Mouse (Mus musculus) heart, postnatal 0 days (tissue): ENCODE measurements at regions not wholly inside any gene's neighbourhood (a gene's known extent, or its start where the extent isn't known, plus 50 kb on each side); places are given as distances from the start of the nearest gene placed in this dataset.
A peak's percentile ranks its signal among the peaks of the same experiment; 100 is the strongest.

Experiments
- ATAC-seq: fragments of 200-750 bp; cut with Nextera tagmentation; 2 replicates; pipeline ENCODE4 v1.8.0; 2017; ENCODE audit warnings: low read depth, moderate number of reproducible peaks, moderate library complexity; ENCODE audit not compliant: insufficient read depth
- DNase-seq: peaks from one replicate; pipeline ENCODE4 v3.0.0-alpha.2; 2016; ENCODE audit warnings: low spot score
- H3K27ac ChIP-seq: fragments of 300-500 bp; sonication (generic); 2 replicates; pipeline ENCODE4 v1.5.1; 2014; ENCODE audit warnings: low read depth, mild to moderate bottlenecking
- H3K27me3 ChIP-seq: fragments of 300-500 bp; sonication (generic); 2 replicates; pipeline ENCODE4 v1.6.1; 2014; ENCODE audit warnings: low read length, mixed read lengths; ENCODE audit not compliant: control insufficient read depth, insufficient read depth
- H3K36me3 ChIP-seq: fragments of 300-500 bp; sonication (generic); replicated peaks from 2 replicates; pipeline ENCODE4 v1.6.1; 2014; ENCODE audit warnings: low read length, mixed read lengths; ENCODE audit not compliant: control insufficient read depth, insufficient read depth
- H3K4me1 ChIP-seq: fragments of 300-500 bp; sonication (generic); 2 replicates; pipeline ENCODE4 v1.6.1; 2014; ENCODE audit warnings: antibody characterized with exemption; ENCODE audit not compliant: control insufficient read depth, insufficient read depth
- H3K4me2 ChIP-seq: fragments of 300-500 bp; sonication (generic); 2 replicates; pipeline ENCODE4 v1.6.1; 2014; ENCODE audit warnings: low read depth, mild to moderate bottlenecking, low read length, moderate library complexity
- H3K4me3 ChIP-seq: fragments of 300-500 bp; sonication (generic); 2 replicates; pipeline ENCODE4 v1.5.1; 2014; ENCODE audit warnings: low read depth, low read length
- H3K9ac ChIP-seq: fragments of 300-500 bp; sonication (generic); replicated peaks from 2 replicates; pipeline ENCODE4 v1.6.1; 2014; ENCODE audit warnings: low read depth, low read length, mixed read lengths
- H3K9me3 ChIP-seq: fragments of 300-500 bp; sonication (generic); replicated peaks from 2 replicates; pipeline ENCODE4 v1.6.1; 2016; ENCODE audit warnings: low read length; ENCODE audit not compliant: control insufficient read depth
- CTCF ChIP-seq: IDR thresholded peaks from 2 replicates; pipeline ENCODE4 v1.5.1; 2016; ENCODE audit warnings: antibody characterized with exemption, control low read depth, low read depth
- EP300 ChIP-seq: IDR thresholded peaks from 2 replicates; pipeline ENCODE4 v1.6.1; 2016; ENCODE audit warnings: antibody characterized with exemption, low read depth
- WGBS: fragments of 180-500 bp; shearing (Covaris S2); extraction: QIAGEN DNeasy Blood & Tissue Kit; methylation state at CpG from one replicate; pipeline ENCODE4 v1.1.7; 2014; 5-methylcytosine and 5-hydroxymethylcytosine counted together

GRCm38 (mm10) chr5:148701859-148702258 lies 149.3 kb upstream of the Ubl3 start:
- H3K4me2 ChIP-seq, result no peak overlapping the region
- no peak for ATAC-seq
- no peak overlapping the region for H3K9ac ChIP-seq
- 64% methylated on average over 8 of the region's 8 CpGs for WGBS
- H3K27ac ChIP-seq, result no peak overlapping the region
- TF ChIP-seq CTCF, result no peak
- no peak for TF ChIP-seq EP300
- H3K4me1 ChIP-seq, result peaks cover 5% of the 10 kb centered on the region; the same call in 1 of the 2 replicates
- no peak overlapping the region for H3K4me3 ChIP-seq
- no peaks in the 10 kb centered on the region for H3K27me3 ChIP-seq
- H3K36me3 ChIP-seq, result no peaks in the 10 kb centered on the region
- no peaks in the 10 kb centered on the region for H3K9me3 ChIP-seq
- no peak for DNase-seq

GRCm38 (mm10) chr5:148701001-148701400 lies 148.4 kb upstream of the Ubl3 start:
- ATAC-seq (no peak), DNase-seq (no peak)
- Histone ChIP-seq H3K9ac (no peak overlapping the region), H3K4me1 (peaks cover 5% of the 10 kb centered on the region; the same call in 1 of the 2 replicates), H3K36me3 (no peaks in the 10 kb centered on the region), H3K4me2 (no peak overlapping the region), H3K4me3 (no peak overlapping the region), H3K27ac (no peak overlapping the region), H3K9me3 (no peaks in the 10 kb centered on the region), H3K27me3 (no peaks in the 10 kb centered on the region)
- TF ChIP-seq EP300 (no peak), CTCF (no peak)
- WGBS, result 80% methylated on average over 7 of the region's 7 CpGs

GRCm38 (mm10) chr5:148700240-148700639 lies 147.7 kb upstream of the Ubl3 start:
- no peak overlapping the region for H3K4me3 ChIP-seq
- no peak for DNase-seq
- no peaks in the 10 kb centered on the region for H3K36me3 ChIP-seq
- H3K27me3 ChIP-seq, result no peaks in the 10 kb centered on the region
- no peak for TF ChIP-seq CTCF
- TF ChIP-seq EP300, result no peak
- no peak for ATAC-seq
- H3K9ac ChIP-seq, result no peak overlapping the region
- H3K27ac ChIP-seq, result peak overlapping the region; percentile 11; the same call in 1 of the 2 replicates
- H3K4me1 ChIP-seq, result peaks cover 5% of the 10 kb centered on the region; the same call in 1 of the 2 replicates
- 0 out of 2 replicates have a peak, but pooled peaks cover under 1% of the 10 kb centered on the region for H3K9me3 ChIP-seq
- WGBS, result 68% methylated on average over 5 of the region's 5 CpGs
- no peak overlapping the region for H3K4me2 ChIP-seq

GRCm38 (mm10) chr5:148697631-148698368 lies 145.2 kb upstream of the Ubl3 start:
- no peak for TF ChIP-seq CTCF
- TF ChIP-seq EP300, result no peak
- peaks cover 5% of the 10 kb centered on the region; the same call in 1 of the 2 replicates for H3K4me1 ChIP-seq
- no peaks in the 10 kb centered on the region for H3K36me3 ChIP-seq
- peak overlapping the region; percentile 36 for H3K27ac ChIP-seq
- no peaks in the 10 kb centered on the region for H3K27me3 ChIP-seq
- DNase-seq, result no peak
- H3K4me3 ChIP-seq, result no peak overlapping the region
- ATAC-seq, result no peak
- H3K4me2 ChIP-seq, result no peak overlapping the region
- 0 out of 2 replicates have a peak, but pooled peaks cover 5% of the 10 kb centered on the region for H3K9me3 ChIP-seq
- 71% methylated on average over 22 of the region's 22 CpGs for WGBS
- H3K9ac ChIP-seq, result no peak overlapping the region

GRCm38 (mm10) chr5:148694352-148694751 lies 141.8 kb upstream of the Ubl3 start:
- TF ChIP-seq EP300 (no peak), CTCF (no peak)
- Histone ChIP-seq H3K4me1 (peaks cover 10% of the 10 kb centered on the region; the same call in 1 of the 2 replicates), H3K36me3 (no peaks in the 10 kb centered on the region), H3K4me3 (no peak overlapping the region), H3K9me3 (0 out of 2 replicates have a peak, but pooled peaks cover 5% of the 10 kb centered on the region), H3K27ac (no peak overlapping the region), H3K27me3 (no peaks in the 10 kb centered on the region), H3K4me2 (no peak overlapping the region), H3K9ac (no peak overlapping the region)
- no peak for ATAC-seq
- DNase-seq, result no peak
- 77% methylated on average over 7 of the region's 7 CpGs for WGBS
